Mouse (Mus musculus) hematopoietic stem cell, adult 5-6 weeks (primary cell): ENCODE measurements around the gene Gm44790. TPM values are rescaled to one million over a fixed set of nuclear protein-coding genes. Genes with fewer than 3 reads are reported as not detected.
"Not testable (repeated sequence)": the region's sequence is repeated elsewhere in the genome, so short reads cannot be mapped to it uniquely, and the experiment has no call there.

Experiments
- ATAC-seq, 2 experiments: fragments of 125-278 bp in 1 of 2; replicated peaks in 1 of 2; 2 replicates each; pipeline ENCODE4 v1.8.0; 2016 to 2017; ENCODE audit warnings: inconsistent platforms in 2 of 2, mild to moderate bottlenecking in 2 of 2, moderate number of reproducible peaks in 2 of 2, low read depth in 1 of 2, moderate TSS enrichment in 1 of 2; ENCODE audit not compliant: low FRiP score in 2 of 2, poor library complexity in 2 of 2, severe bottlenecking in 2 of 2, insufficient read depth in 1 of 2, low TSS enrichment in 1 of 2
- total RNA-seq: library from RNA; stranded (forward); fragments of 172-1452, 232-1000 nt; gene quantifications from 2 replicates; pipeline ENCODE4 v1.2.3, GENCODE M21; 2017

Gene Gm44790
- total RNA-seq: not detected in 2 replicates

GRCm38 (mm10) chr6:86426358-86426757 is at the start of gene Gm44790:
TSS of gene Gm44790 (plus strand) at chr6:86426658.
- ATAC-seq: no peak

GRCm38 (mm10) chr6:86378341-86378740 is 48.1 kb upstream of the Gm44790 start:
- no peak for ATAC-seq

GRCm38 (mm10) chr6:86380112-86380511 is 46.3 kb upstream of the Gm44790 start:
- ATAC-seq: not testable (repeated sequence)

GRCm38 (mm10) chr6:86382551-86382950 is 43.9 kb upstream of the Gm44790 start:
- no peak for ATAC-seq

- ATAC-seq: no peak
These were observed 43.1 kb upstream of the Gm44790 start for GRCm38 (mm10) chr6:86383370-86383769.

GRCm38 (mm10) chr6:86384692-86385091 is 41.8 kb upstream of the Gm44790 start:
- no peak for ATAC-seq

GRCm38 (mm10) chr6:86385362-86386104 is 40.9 kb upstream of the Gm44790 start:
- ATAC-seq: no peak

GRCm38 (mm10) chr6:86387313-86387712 is 39.1 kb upstream of the Gm44790 start:
- no peak for ATAC-seq

- no peak for ATAC-seq
These were observed 38.0 kb upstream of the Gm44790 start for GRCm38 (mm10) chr6:86388461-86388860.

GRCm38 (mm10) chr6:86391326-86391725 is 35.1 kb upstream of the Gm44790 start:
- ATAC-seq: no peak

GRCm38 (mm10) chr6:86393187-86393586 is 33.3 kb upstream of the Gm44790 start:
- no peak for ATAC-seq

GRCm38 (mm10) chr6:86394078-86394720 is 32.3 kb upstream of the Gm44790 start:
- ATAC-seq: no peak

GRCm38 (mm10) chr6:86395021-86395420 is 31.4 kb upstream of the Gm44790 start:
- ATAC-seq: no peak

GRCm38 (mm10) chr6:86395969-86396368 is 30.5 kb upstream of the Gm44790 start:
- ATAC-seq: no peak

GRCm38 (mm10) chr6:86396581-86397256 is 29.7 kb upstream of the Gm44790 start, which contains the start of gene Pcyox1:
TSS of gene Pcyox1 (minus strand) at chr6:86397154.
- ATAC-seq: peak; percentile 80 to 85

GRCm38 (mm10) chr6:86397257-86397980 is 29.0 kb upstream of the Gm44790 start:
- ATAC-seq: peak; percentile 5 to 9

GRCm38 (mm10) chr6:86398986-86399385 is 27.5 kb upstream of the Gm44790 start:
- ATAC-seq: no peak

GRCm38 (mm10) chr6:86399995-86400394 is 26.5 kb upstream of the Gm44790 start:
- no peak for ATAC-seq
